Mouse (Mus musculus) CH12.LX (cell line): Measurements from ENCODE around the gene Klhl24.

Experiments
- CTCF ChIP-seq, 2 experiments: IDR thresholded peaks in 1 of 2; conservative IDR thresholded peaks in 1 of 2; 2 replicates each; pipeline ENCODE4 v1.5.1; 2011 to 2012; ENCODE audit warnings: low read depth in 2 of 2, low read length in 2 of 2, improper control_type of control experiment in 1 of 2, inconsistent platforms in 1 of 2, mild to moderate bottlenecking in 1 of 2, moderate library complexity in 1 of 2
- E2F4 ChIP-seq: IDR thresholded peaks from 2 replicates; pipeline ENCODE4 v1.6.1; 2011; ENCODE audit warnings: low read depth, low read length, improper control_type of control experiment; ENCODE audit not compliant: insufficient replicate concordance
- EP300 ChIP-seq: IDR thresholded peaks from 2 replicates; pipeline ENCODE4 v1.6.1; 2011; ENCODE audit warnings: low read length, improper control_type of control experiment
- GABPA ChIP-seq: IDR thresholded peaks from 2 replicates; pipeline ENCODE4 v1.6.1; 2012; ENCODE audit warnings: low read depth, low read length, improper control_type of control experiment, inconsistent platforms; ENCODE audit not compliant: insufficient replicate concordance
- JUND ChIP-seq: conservative IDR thresholded peaks from 2 replicates; pipeline ENCODE4 v1.6.1; 2011; ENCODE audit warnings: low read depth, low read length, improper control_type of control experiment
- MAX ChIP-seq: IDR thresholded peaks from 2 replicates; pipeline ENCODE4 v1.6.1; 2011; ENCODE audit warnings: low read length, improper control_type of control experiment
- MYC ChIP-seq: IDR thresholded peaks from 2 replicates; pipeline ENCODE4 v1.6.1; 2011; ENCODE audit warnings: low read depth, mild to moderate bottlenecking, improper control_type of control experiment, low read length
- POLR2A ChIP-seq: IDR thresholded peaks from 2 replicates; pipeline ENCODE4 v1.6.1; 2011; ENCODE audit warnings: low read depth, mild to moderate bottlenecking, improper control_type of control experiment, low read length
- SMC3 ChIP-seq: IDR thresholded peaks from 2 replicates; pipeline ENCODE4 v1.6.1; 2011; ENCODE audit warnings: low read depth, low read length, improper control_type of control experiment
- ZKSCAN1 ChIP-seq: IDR thresholded peaks from 2 replicates; pipeline ENCODE4 v1.6.1; 2012; ENCODE audit warnings: low read depth, inconsistent platforms, low read length, improper control_type of control experiment, borderline replicate concordance
- ZNF384 ChIP-seq: IDR thresholded peaks from 2 replicates; pipeline ENCODE4 v1.6.1; 2012; ENCODE audit warnings: low read depth, low read length, improper control_type of control experiment, inconsistent platforms

DNA sequence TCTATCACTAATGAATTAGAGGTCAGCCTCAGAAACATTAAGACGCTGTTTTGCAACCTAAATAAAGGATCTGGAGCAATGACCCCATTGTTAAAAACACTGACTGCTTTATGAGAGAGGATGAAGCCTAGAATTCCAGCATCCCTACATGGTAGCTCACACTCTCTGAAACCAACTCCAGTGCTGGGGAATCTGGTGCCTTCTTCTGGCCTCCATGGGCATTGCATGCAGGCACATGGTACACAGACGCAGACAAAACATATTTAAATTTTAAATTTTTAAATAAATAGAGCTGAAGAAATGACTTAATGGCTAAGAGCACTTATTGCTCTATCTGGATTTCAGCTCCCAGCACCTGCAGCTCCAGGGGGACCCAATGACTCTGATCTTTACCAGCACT is 1.4 kb upstream of the Klhl24 start:
- TF ChIP-seq CTCF (conservative IDR thresholded peaks at IDR 0.05 in 1 of 2, IDR thresholded peaks at IDR 0.05 in 1 of 2; ENCODE audit: low read depth in 2 of 2, low read length in 2 of 2) (peak; percentile 61 to 65), SMC3 (peak; percentile 50), E2F4 (no peak), POLR2A (no peak), GABPA (no peak), MAX (no peak), JUND (no peak), EP300 (no peak), MYC (no peak), ZKSCAN1 (no peak), ZNF384 (no peak)
